Mouse (Mus musculus) layer of hippocampus, postnatal 36 days (tissue): ENCODE data around the gene Ccdc152. TPM values are rescaled to one million over a fixed set of nuclear protein-coding genes. Genes with fewer than 3 reads are reported as not detected.
"Not testable (repeated sequence)": the region's sequence is repeated elsewhere in the genome, so short reads cannot be mapped to it uniquely, and the experiment has no call there.

ENCODE experiments used
- DNase-seq, 2 experiments: peaks; one replicate each; pipeline ENCODE4 v3.0.0; 2022
- total RNA-seq, 2 experiments: library from RNA; stranded (reverse); gene quantifications; 2 replicates each; pipeline ENCODE4 v1.2.3; 2021

Ccdc152 gene
- total RNA-seq, 2 experiments from 2014 or later: not detected

GRCm38 (mm10) chr15:3277391-3277790 is 25.9 kb downstream of the Ccdc152 start:
- DNase-seq: no peak

GRCm38 (mm10) chr15:3273191-3273590 is 30.1 kb downstream of the Ccdc152 start:
- DNase-seq: no peak

GRCm38 (mm10) chr15:3271216-3271615 is 32.1 kb downstream of the Ccdc152 start:
- no peak for DNase-seq

- peak; percentile 43 to 48 for DNase-seq
Measured at GRCm38 (mm10) chr15:3270646-3271077, 32.7 kb downstream of the Ccdc152 start.

DNA sequence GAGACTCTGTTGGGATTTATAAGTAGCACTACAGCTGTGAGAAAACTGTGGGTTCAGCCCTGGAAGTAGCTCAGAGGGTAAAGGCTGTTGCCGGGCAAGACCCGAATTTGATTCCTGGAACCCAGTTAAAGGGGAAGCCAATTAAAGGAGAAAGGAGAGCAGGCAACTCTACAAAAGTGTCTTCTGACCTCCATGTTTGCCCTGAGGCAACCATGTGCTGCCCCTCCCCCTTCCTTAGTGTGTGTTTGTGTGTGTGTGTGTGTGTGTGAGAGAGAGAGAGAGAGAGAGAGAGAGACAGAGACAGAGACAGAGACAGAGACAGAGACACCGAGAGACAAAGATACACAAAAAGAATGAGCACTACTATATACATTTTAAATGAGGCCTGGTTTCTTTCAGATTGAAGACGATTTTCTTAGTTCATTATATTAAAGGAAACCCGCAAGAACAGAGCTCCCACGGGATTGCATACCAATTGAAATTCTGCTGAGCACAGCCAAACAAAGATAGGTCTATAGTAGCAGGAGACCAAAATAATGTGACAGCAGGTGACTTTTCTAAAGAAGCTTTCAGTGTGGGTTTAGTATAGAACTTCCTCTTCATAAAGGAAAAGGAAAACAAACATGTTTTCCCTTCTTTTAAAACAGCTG is 33.2 kb downstream of the Ccdc152 start:
- DNase-seq: no peak

DNA sequence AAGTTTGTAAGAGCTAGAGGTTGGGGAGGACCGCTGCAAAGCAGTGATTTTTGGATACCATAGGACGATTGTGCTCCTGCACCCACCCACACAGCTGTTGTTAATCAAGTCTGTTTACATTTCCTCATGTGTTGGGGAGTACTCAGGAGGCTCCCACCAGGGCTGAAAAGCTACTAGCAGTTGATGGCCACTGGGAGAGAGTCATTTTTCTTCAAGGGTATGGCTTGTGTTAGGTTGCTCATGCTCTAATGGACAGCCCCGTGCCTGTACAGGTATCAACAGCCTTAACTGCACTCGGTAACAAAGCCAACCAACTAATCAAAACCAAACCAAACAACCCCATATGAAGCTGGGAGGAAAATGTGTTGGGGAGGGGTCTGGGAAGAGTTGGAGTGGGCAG is 33.8 kb downstream of the Ccdc152 start:
- DNase-seq: no peak

DNA sequence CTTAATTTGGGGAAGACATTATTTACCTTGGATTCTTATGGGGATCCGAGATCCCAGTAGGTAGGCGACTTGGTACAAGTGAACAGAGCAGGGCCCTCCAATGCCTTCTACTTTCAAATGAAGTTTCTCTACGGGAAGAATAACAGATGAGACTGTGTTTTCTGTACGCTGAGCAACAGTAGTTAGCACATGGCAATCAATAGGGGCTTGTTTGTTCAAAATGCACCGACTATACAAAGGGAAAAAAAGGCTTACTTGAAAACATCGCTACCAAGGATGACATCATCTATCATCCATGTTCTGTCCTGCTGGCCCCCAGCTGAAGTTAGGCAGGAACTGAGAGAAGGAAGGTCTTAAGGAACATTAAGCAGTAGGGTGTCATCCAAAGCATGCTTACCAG is 35.1 kb downstream of the Ccdc152 start, which contains the start of gene Selenop:
Selenop (plus strand) TSS at position 301 of the 400 bp plus-strand sequence.
- DNase-seq: no peak

GRCm38 (mm10) chr15:3264828-3265227 is 38.5 kb downstream of the Ccdc152 start:
- no peak for DNase-seq

GRCm38 (mm10) chr15:3264293-3264692 is 39.0 kb downstream of the Ccdc152 start:
- no peak for DNase-seq

DNA sequence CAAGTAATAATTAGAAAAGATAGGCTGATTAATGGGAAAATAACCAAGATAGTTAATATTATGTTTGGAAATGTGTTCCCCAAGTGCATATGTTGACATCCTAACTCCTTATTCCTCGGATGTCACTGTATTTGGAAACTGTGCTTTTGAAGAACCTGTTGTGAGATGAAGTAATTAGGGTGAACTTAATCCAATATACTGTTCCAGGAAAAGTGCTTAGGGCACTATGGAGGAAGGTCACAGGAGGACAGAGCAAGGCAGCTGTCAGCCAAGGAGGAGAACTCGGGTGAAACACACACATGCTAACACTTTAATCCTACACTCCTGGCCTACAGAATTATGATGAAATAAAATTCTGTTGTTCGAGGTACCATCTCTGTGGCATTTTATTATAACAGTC is 40.4 kb downstream of the Ccdc152 start:
- DNase-seq: no peak

DNA sequence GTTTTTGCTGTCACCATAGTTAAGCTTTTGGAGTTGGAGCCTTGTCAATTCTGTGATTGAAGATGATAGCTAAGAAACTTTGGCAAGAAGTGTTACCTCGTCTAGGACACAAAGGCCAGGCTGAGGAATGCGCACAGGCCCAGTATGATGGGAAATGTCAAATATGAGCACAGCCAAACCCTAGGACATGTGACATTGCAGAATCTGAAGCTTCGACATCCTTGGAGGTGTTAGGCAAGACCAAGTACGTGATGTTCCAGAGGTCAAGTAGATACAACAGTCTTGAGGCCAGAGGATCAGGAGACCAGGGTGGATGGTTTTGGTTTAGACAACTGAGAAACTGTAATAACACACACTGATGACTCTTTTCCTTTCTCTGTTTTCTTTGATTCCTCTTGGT is 43.0 kb downstream of the Ccdc152 start:
- DNase-seq: no peak

GRCm38 (mm10) chr15:3259025-3259424 is 44.3 kb downstream of the Ccdc152 start:
- DNase-seq: no peak

DNA sequence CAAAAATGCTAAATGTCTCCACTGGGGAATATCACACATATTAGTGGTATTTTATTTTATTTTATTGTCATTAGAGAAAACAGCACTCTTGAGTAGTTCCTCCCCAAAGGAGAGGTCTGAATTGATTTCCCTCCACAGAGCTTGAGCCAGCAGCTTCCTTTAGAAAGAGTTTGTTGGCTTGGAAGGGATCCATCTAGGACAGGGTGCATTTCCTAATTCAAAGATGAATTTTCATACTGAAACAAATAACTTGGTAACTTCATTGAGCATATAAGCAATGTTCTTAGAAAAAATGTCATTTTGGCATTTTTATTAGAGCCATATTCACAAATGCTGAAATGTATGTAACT is 51.6 kb downstream of the Ccdc152 start:
- DNase-seq: no peak

DNA sequence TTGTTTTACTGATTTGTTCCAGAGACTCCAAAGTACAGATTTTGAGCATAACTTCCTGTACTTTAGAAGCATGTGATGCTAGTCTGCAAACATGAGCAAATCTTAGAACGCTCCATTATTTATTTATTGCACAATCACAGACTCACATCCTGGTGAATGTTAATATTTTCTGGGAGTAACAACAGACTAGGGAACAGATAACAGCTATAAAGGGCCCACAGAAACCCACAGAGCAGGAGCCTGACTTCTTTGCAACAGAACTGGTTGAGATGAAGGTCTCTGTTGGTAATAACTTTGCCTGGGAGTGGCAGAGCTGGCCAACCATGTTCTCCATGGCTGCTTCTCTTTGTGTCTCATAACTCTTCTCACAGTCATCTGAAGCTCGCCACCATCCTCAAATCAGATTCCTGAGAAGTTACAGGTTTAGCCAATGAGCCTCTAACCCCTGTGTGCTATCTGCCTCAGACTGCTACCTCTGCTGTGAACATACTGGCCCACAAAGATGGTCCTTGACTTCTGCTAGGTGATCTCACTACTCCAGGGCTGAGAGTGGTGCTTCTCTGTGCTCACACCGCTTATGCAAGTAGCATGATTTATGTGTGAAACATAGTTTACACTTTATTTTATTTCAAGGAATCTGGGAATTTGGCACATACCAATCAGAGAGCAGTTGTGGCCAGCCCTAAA is 52.2 kb downstream of the Ccdc152 start:
- no peak for DNase-seq

GRCm38 (mm10) chr15:3250620-3251019 is 52.7 kb downstream of the Ccdc152 start:
- no peak for DNase-seq

GRCm38 (mm10) chr15:3245036-3245435 is 58.3 kb downstream of the Ccdc152 start:
- DNase-seq: not testable (repeated sequence)

DNA sequence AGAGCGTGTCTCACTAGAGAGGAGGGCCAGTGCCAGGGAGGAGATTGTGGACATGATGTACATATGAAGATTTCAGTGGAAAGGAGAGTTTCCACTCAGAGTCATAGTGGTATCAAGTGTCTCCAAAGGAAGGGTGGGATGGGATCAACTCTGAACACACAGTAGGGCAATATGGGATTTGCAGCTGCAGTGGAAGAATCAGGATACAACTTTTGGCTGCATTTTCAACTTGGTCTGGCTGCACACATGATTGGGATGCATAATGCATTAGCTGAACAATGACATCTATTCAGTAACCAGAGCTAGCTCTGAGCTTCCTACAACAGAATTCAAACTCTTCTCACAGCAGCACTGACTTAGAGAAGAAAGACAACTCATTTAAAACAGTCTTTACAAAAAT is 65.4 kb downstream of the Ccdc152 start:
- DNase-seq: peak in 1 of 2 experiments; percentile 26

GRCm38 (mm10) chr15:3236338-3236737 is 67.0 kb downstream of the Ccdc152 start:
- DNase-seq: no peak

DNA sequence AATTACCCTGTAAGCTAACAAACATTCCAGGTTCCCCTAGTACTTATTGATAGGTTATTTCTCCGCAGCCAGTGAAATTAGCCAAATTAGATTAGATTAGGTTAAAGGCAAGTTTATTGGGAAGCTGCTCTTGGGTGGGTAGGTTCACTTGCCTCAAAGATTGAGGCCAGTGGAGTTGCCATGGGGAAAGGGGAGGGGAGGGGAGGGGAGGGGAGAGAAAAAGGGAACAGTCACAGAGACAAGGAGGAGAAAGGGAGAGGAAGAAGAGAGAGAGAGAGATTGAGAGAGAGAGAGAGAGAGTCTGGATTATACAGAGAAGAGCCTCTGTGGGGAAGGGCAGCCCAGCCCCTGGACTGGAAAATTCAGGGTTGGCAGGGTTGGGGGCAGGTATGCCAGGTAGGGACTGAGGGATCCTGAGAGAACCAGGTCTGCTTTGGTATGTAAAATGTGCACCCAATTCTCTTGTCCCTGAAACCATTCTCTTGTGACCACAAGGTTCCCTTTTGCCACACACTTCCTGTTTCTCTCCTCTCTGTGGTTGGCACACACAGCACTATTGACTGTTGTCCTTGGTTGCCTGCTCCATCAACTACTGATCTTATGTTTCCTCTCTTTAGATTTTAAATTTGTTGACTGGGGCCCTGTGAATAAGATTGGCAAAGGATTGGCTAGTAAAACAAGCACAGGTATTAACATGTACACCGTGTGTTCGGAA is 69.3 kb downstream of the Ccdc152 start:
- DNase-seq: no peak

DNA sequence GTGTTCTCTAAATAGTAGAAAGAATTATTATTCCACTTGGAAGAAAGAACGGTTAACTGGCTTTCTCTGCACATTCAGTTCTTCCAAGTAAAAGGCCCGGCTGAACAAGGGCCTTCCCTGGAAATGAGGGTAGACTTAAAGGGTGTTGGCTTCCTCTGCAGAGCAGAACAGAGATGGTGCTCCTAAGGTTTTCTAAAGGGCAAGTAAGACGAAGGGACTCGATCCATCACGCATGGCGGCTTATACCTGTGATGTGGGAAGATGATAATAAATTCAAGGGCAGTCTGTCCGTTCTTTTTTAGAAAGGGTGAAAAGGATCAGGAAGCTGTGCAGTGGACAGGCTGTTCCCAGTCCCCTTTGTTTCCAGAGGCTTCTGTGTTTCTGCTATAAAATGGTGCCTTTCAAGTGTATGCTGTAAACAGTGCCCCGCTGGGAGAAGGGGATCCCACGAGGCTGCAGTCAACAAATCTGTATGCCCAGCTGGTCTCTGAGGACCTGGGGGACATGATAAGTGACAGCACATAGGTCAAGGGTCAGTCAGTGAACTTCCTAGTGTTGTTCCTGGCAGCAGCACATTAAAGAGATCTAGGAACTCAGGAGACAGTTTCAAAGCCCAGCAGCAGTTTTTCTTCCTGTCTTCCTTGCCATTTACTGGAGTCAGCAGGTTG is 71.0 kb downstream of the Ccdc152 start:
- DNase-seq: peak in 1 of 2 experiments; percentile 17

DNA sequence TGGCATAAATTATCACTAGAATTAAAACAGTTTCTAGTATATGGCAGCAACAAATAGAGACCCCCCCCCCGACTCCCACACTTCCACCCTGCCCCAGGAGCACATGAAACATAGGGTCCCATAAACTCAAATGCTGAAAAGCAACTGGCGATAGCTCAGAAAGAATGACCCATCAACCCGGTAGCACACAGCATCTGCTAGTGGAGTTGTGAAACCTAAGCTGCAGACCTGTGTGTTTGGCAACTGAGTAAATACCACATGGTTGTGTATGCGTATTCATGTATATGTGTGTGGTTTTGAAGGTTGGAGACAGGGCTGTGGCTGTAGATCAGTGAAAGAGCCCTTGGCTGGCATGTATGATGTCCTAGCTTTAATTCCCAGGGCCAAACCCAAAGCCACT is 72.3 kb downstream of the Ccdc152 start:
- no peak for DNase-seq
